Mouse (Mus musculus) heart, embryonic 14.5 days (tissue): ENCODE data around the gene Tsga10ip. TPM values are rescaled to one million over a fixed set of nuclear protein-coding genes. Genes with fewer than 3 reads are reported as not detected.

Experiments used
- ATAC-seq: fragments of 200-750 bp; cut with Nextera tagmentation; 2 replicates; pipeline ENCODE4 v1.8.0; 2017; ENCODE audit warnings: low read depth, moderate TSS enrichment; ENCODE audit not compliant: insufficient number of reproducible peaks, insufficient read depth, low FRiP score
- H3K27ac ChIP-seq, 2 experiments: fragments of 200-500 bp in 1 of 2; fragments of 300-500 bp in 1 of 2; sonication (generic) in 1 of 2; replicated peaks in 1 of 2; 2 replicates each; pipeline ENCODE4 v1.5.1; 2012 to 2014; ENCODE audit warnings: low read depth in 2 of 2, low read length in 2 of 2, control low read depth in 1 of 2, mild to moderate bottlenecking in 1 of 2, mixed read lengths in 1 of 2; ENCODE audit not compliant: control insufficient read depth in 1 of 2, insufficient read depth in 1 of 2
- H3K27me3 ChIP-seq: fragments of 300-500 bp; sonication (generic); 2 replicates; pipeline ENCODE4 v1.6.1; 2014; ENCODE audit warnings: mild to moderate bottlenecking, low read length, control low read depth; ENCODE audit not compliant: control insufficient read depth, insufficient read depth
- H3K36me3 ChIP-seq: fragments of 300-500 bp; sonication (generic); 2 replicates; pipeline ENCODE4 v1.6.1; 2014; ENCODE audit warnings: mild to moderate bottlenecking, control low read depth, low read length, mixed read lengths; ENCODE audit not compliant: control insufficient read depth, insufficient read depth
- H3K4me1 ChIP-seq, 2 experiments: fragments of 200-500 bp in 1 of 2; fragments of 300-500 bp in 1 of 2; sonication (generic) in 1 of 2; 2 replicates each; pipeline ENCODE4 v1.6.1; 2012 to 2014; ENCODE audit warnings: low read length in 2 of 2, control low read depth in 1 of 2, mixed read lengths in 1 of 2; ENCODE audit not compliant: control insufficient read depth in 2 of 2, insufficient read depth in 2 of 2
- H3K4me2 ChIP-seq: fragments of 300-500 bp; sonication (generic); 2 replicates; pipeline ENCODE4 v1.6.1; 2014; ENCODE audit warnings: mild to moderate bottlenecking, low read length
- H3K4me3 ChIP-seq, 2 experiments: fragments of 200-500 bp in 1 of 2; fragments of 300-500 bp in 1 of 2; sonication (generic) in 1 of 2; 2 replicates each; pipeline ENCODE4 v1.5.1; 2012 to 2014; ENCODE audit warnings: low read length in 2 of 2, mild to moderate bottlenecking in 2 of 2, control low read depth in 1 of 2, low read depth in 1 of 2, moderate library complexity in 1 of 2; ENCODE audit not compliant: control insufficient read depth in 1 of 2, insufficient read depth in 1 of 2
- H3K9ac ChIP-seq: fragments of 300-500 bp; sonication (generic); 2 replicates; pipeline ENCODE4 v1.6.1; 2014; ENCODE audit warnings: mild to moderate bottlenecking, low read length
- H3K9me3 ChIP-seq: fragments of 300-500 bp; sonication (generic); 2 replicates; pipeline ENCODE4 v1.6.1; 2016; ENCODE audit warnings: low read length, control low read depth; ENCODE audit not compliant: control insufficient read depth
- WGBS: fragments of 180-500 bp; shearing (Covaris S2); extraction: QIAGEN DNeasy Blood & Tissue Kit; methylation state at CpG from one replicate; pipeline ENCODE4 v1.1.7; 2014; 5-methylcytosine and 5-hydroxymethylcytosine counted together
- polyA plus RNA-seq: library from polyadenylated mRNA; unstranded; fragments of >200 nt; fragmentation: Nextera tagmentation; extraction: Ambion mirVana; gene quantifications from 2 replicates; pipeline ENCODE4 v1.2.1, GENCODE M21; 2014

Gene Tsga10ip
- polyA plus RNA-seq, 1 experiment from 2014 or later, result 1.6 TPM

GRCm38 (mm10) chr19:5388588-5389242 lies 13.6 kb downstream of the Tsga10ip start, which contains the start of gene Sart1:
Sart1 (minus strand) TSS chr19:5388703.
- Histone ChIP-seq H3K4me3 (peak within 1 kb of the TSS; percentile 85 to 92), H3K36me3 (peaks cover 22% of the 10 kb centered on the region), H3K9ac (peak within 1 kb of the TSS; percentile 89), H3K27me3 (no peaks in the 10 kb centered on the region), H3K4me1 (peaks cover 19 to 35% of the 10 kb centered on the region in 2 experiments), H3K27ac (peak within 1 kb of the TSS; percentile 81 to 84), H3K4me2 (peak within 1 kb of the TSS; percentile 84), H3K9me3 (no peaks in the 10 kb centered on the region)
- 2% methylated on average over 43 of the region's 43 CpGs for WGBS
- ATAC-seq, result peak; percentile 91

GRCm38 (mm10) chr19:5388011-5388441 lies 14.3 kb downstream of the Tsga10ip start:
- H3K9me3 ChIP-seq, result no peaks in the 10 kb centered on the region
- ATAC-seq, result 0 out of 2 replicates have a peak, but pooled peaks have one; percentile 36

GRCm38 (mm10) chr19:5384715-5385114 lies 17.6 kb downstream of the Tsga10ip start:
- H3K4me2 ChIP-seq, result no peak overlapping the region
- H3K27ac ChIP-seq, result no peak overlapping the region
- H3K4me1 ChIP-seq, result peaks cover 7 to 14% of the 10 kb centered on the region in 2 experiments
- no peak overlapping the region for H3K9ac ChIP-seq
- H3K4me3 ChIP-seq, result no peak overlapping the region
- peaks cover 62% of the 10 kb centered on the region for H3K36me3 ChIP-seq
- no peak for ATAC-seq
- no peaks in the 10 kb centered on the region for H3K9me3 ChIP-seq
- H3K27me3 ChIP-seq, result no peaks in the 10 kb centered on the region
- WGBS, result 85% methylated on average over 8 of the region's 8 CpGs

More at GRCm38 (mm10) chr19:5388011-5388441, 14.3 kb downstream of the Tsga10ip start:
- Histone ChIP-seq H3K27me3 (no peaks in the 10 kb centered on the region), H3K27ac (peak overlapping the region; percentile 15 to 81; a peak in 3 of 4 replicates), H3K4me1 (peaks cover 19 to 33% of the 10 kb centered on the region in 2 experiments), H3K36me3 (peaks cover 28% of the 10 kb centered on the region), H3K4me2 (peak overlapping the region; percentile 84), H3K4me3 (peak overlapping the region; percentile 85 to 92), H3K9ac (peak overlapping the region; percentile 89)
- under 1% methylated on average over 43 of the region's 43 CpGs for WGBS

GRCm38 (mm10) chr19:5383326-5383725 lies 19.0 kb downstream of the Tsga10ip start:
- Histone ChIP-seq H3K36me3 (peaks cover 75% of the 10 kb centered on the region), H3K9ac (no peak overlapping the region), H3K27me3 (no peaks in the 10 kb centered on the region), H3K4me1 (peaks cover 2 to 8% of the 10 kb centered on the region in 2 experiments; a peak in 2 of 4 replicates), H3K27ac (no peak overlapping the region), H3K4me2 (no peak overlapping the region), H3K4me3 (no peak overlapping the region), H3K9me3 (no peaks in the 10 kb centered on the region)
- WGBS, result 92% methylated on average over 12 of the region's 12 CpGs
- no peak for ATAC-seq

DNA sequence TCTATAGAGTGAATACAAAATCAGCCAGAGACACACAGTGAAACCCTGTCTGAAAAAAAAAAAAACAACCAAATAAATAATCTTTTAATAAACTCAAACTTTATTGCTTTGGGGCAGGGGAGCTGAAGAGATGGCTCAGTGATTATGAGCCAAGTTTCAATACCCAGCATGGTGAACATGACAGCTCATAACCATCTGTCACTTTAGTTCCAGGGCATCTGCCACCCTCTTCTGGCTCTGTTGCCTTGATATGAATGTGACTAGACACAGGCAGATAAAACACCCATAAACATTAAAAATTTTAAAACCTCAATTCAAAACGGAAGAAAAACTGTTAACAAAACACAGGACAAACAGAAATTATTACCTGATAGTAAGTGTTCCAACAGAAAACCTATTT lies 24.9 kb downstream of the Tsga10ip start:
- no peak overlapping the region for H3K9ac ChIP-seq
- H3K4me3 ChIP-seq, result no peak overlapping the region
- H3K4me1 ChIP-seq, result no peaks in the 10 kb centered on the region
- H3K36me3 ChIP-seq, result peaks cover 80% of the 10 kb centered on the region
- no peak overlapping the region for H3K27ac ChIP-seq
- no peak for ATAC-seq
- H3K9me3 ChIP-seq, result no peaks in the 10 kb centered on the region
- no peak overlapping the region for H3K4me2 ChIP-seq
- no peaks in the 10 kb centered on the region for H3K27me3 ChIP-seq
- WGBS, result 88% methylated on average over 1 of the region's 1 CpGs

DNA sequence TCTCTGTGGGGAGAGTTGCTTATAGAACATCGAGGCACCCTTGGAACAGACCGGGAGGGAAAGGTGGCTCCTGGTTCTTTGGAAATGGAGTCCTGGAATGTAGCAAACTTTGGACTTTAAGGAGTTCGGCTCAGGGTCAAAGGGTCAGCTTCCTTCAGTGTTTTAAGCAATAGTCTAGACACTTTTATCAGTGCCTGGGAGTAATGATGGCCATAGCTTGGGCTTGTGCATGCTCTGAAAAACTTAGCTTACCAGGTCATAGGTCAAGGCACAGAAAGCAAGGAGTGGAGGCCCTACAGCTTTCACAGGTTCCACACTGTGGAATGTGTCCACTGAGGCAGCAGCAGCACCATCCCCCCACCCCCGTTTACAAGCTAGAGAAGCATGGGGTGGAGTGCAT lies 27.6 kb downstream of the Tsga10ip start:
- Histone ChIP-seq H3K9me3 (no peaks in the 10 kb centered on the region), H3K9ac (no peak overlapping the region), H3K36me3 (peaks cover 77% of the 10 kb centered on the region), H3K4me3 (no peak overlapping the region), H3K27me3 (no peaks in the 10 kb centered on the region), H3K27ac (no peak overlapping the region), H3K4me2 (no peak overlapping the region), H3K4me1 (no peaks in the 10 kb centered on the region)
- ATAC-seq, result no peak
- WGBS, result 65% methylated on average over 4 of the region's 4 CpGs

- WGBS, result 53% methylated on average over 4 of the region's 4 CpGs
- Histone ChIP-seq H3K36me3 (peaks cover 77% of the 10 kb centered on the region), H3K4me2 (no peak overlapping the region), H3K4me1 (no peaks in the 10 kb centered on the region), H3K9ac (no peak overlapping the region), H3K4me3 (no peak overlapping the region), H3K27ac (no peak overlapping the region), H3K27me3 (no peaks in the 10 kb centered on the region), H3K9me3 (no peaks in the 10 kb centered on the region)
- ATAC-seq, result no peak
Observed at GRCm38 (mm10) chr19:5374177-5374576, 28.1 kb downstream of the Tsga10ip start.
